Mouse (Mus musculus) bone marrow, adult 2 months (tissue): ENCODE data around the gene Pgf. TPM values are rescaled to one million over a fixed set of nuclear protein-coding genes. Genes with fewer than 3 reads are reported as not detected.

Experiments used
- H3K27ac ChIP-seq: fragments of 200-500 bp; 2 replicates; pipeline ENCODE4 v1.5.1; 2012; ENCODE audit warnings: low read depth, mild to moderate bottlenecking, control low read depth, inconsistent platforms, low read length; ENCODE audit not compliant: control insufficient read depth, poor library complexity, insufficient read depth
- H3K4me1 ChIP-seq: fragments of 200-500 bp; 2 replicates; pipeline ENCODE4 v1.6.1; 2011; ENCODE audit warnings: low read length; ENCODE audit not compliant: control insufficient read depth, insufficient read depth
- H3K4me3 ChIP-seq: fragments of 200-500 bp; replicated peaks from 2 replicates; pipeline ENCODE3; 2011; ENCODE audit warnings: mild to moderate bottlenecking, low read depth, low read length, control low read depth; ENCODE audit not compliant: control insufficient read depth
- CTCF ChIP-seq: fragments of 200-500 bp; IDR thresholded peaks from 2 replicates; pipeline ENCODE4 v1.5.1; 2011; ENCODE audit warnings: low read length, control low read depth; ENCODE audit not compliant: control insufficient read depth, insufficient read depth
- POLR2A ChIP-seq: fragments of 200-500 bp; IDR thresholded peaks from 2 replicates; pipeline ENCODE4 v1.6.1; 2011; ENCODE audit warnings: low read depth, mild to moderate bottlenecking, control low read depth, low read length, borderline replicate concordance; ENCODE audit not compliant: control insufficient read depth
- WGBS: fragments of 180-500 bp; shearing (Covaris S2); methylation state at CpG from one replicate; pipeline ENCODE4 v1.1.7; 2018; 5-methylcytosine and 5-hydroxymethylcytosine counted together
- polyA plus RNA-seq: library from polyadenylated mRNA; stranded (reverse); fragments of >200 nt; gene quantifications from 2 replicates; pipeline ENCODE4 v1.2.4, GENCODE M21; 2011; ENCODE audit warnings: low replicate concordance; ENCODE audit not compliant: missing spikeins, insufficient read depth, insufficient read length

Gene Pgf
- polyA plus RNA-seq, 1 experiment = not detected

DNA sequence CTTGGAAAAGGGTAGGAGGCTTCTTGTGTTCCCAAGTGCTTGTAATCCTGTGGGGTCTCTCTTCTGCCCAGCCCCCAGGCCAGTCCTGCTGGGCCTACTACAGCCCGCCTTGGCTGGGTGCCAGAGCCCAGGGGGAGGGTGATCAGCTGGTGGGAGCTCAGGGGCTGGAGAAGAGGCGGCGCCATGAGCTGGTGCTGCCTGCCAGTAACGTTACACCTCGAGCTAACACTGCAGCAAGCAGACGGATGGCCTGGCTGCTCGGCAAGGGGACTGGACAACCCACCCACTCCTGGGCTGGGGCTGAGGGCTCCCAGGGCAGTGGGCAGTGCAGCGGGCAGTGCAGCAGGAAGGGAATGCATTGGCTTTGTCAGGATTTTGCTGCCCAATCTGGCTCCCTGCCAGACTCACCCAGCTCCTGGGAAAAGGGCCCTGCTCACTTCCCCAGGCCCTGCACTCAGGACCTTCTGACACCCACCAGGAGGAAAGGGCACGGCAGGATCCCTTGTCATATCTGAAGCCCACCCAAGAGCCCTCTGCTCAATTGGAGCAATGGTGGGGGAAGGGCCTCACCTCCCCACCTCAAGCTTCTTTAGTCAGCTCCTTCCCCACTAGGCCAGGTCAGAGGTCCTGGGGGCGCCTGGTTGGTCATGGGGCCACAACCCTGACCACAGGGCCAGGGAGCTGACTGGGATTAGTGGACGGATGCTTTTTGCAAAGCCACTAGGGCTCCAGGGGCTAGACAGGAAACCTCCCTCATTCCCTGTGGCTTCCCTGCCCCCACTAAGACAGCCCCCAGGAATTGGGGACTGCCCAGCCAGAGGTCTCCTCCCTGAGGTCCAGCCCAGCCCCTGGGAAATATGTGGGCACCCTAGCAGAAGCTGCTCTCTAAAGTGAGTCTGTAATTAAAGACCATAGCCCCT, 1.4 kb downstream of the Pgf start:
- H3K4me3 ChIP-seq = no peak overlapping the region
- H3K27ac ChIP-seq = no peak overlapping the region
- 74% methylated on average over 11 of the region's 11 CpGs for WGBS
- no peak for TF ChIP-seq POLR2A
- no peak for TF ChIP-seq CTCF
- peaks cover 2% of the 10 kb centered on the region; the same call in 1 of the 2 replicates for H3K4me1 ChIP-seq

DNA sequence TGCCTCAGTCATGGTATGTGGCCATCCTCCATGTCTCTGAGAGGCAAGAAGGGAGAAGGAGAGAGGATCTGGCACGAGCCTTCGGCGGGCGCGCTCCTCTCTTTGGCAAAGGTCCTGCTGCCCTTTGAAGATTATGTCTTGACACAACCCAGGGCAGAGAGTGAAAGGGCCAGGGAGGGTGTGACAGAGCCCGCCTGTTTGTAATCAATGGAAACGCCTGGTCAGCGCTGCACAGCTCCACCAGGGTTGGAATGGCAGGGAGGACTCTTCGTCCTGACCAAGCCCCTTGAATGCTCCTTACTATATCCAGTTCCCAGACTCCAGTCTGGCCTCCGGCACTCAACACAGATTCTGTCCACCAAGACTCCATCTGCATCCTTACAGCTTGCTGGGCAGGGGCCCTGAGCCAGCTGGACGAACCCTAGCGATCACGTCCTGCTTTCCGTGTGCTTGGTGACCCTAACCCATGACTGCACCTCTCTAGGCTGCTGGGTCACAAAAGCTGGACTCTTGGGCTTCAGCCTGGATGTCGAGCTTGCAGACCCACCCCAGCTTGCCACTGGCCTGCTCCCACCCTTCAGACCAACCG, 2.4 kb downstream of the Pgf start:
- Histone ChIP-seq H3K4me1 (peaks cover 2% of the 10 kb centered on the region; the same call in 1 of the 2 replicates), H3K4me3 (no peak overlapping the region), H3K27ac (no peak overlapping the region)
- 84% methylated on average over 16 of the region's 16 CpGs for WGBS
- TF ChIP-seq POLR2A = no peak
- no peak for TF ChIP-seq CTCF

DNA sequence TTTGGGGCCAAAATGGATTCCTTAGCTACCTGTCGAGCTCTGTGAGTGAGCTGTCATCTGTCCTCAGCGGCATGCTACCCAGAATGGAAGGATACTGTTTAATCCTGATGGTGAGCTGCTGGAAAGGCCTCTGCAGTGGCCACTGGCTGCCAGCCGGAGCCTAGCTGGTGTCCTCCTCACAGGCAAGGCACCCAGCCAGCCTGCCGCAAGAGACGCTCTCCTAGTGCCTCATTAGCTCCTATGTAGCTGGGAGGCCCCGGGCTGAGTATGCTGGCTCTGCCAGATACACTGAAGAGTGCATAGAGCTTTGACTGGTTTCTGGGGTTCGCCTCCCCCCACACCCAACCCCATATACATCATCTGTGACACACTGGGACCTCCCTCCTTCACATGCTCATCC, 3.6 kb downstream of the Pgf start:
- Histone ChIP-seq H3K4me3 (no peak overlapping the region), H3K4me1 (peaks cover 2% of the 10 kb centered on the region; the same call in 1 of the 2 replicates), H3K27ac (no peak overlapping the region)
- 84% methylated on average over 7 of the region's 7 CpGs for WGBS
- TF ChIP-seq CTCF (no peak), POLR2A (no peak)

DNA sequence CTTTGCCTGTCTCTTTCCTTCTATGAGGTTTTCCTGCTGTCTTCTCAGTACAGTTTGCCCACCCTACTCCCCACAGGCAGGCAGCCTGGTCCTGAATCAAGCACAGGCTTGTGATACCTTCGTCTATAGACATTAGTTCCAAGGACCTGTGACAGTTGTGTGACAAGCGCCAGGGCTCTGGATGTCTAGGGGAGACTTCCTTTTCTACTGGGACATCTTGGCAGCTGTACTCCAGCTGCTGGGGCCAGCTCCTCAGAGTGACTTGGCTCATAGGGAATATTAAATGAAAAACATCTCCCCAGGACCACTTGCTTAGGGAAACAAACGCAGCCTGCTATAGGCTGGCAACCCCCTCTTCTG, 6.7 kb downstream of the Pgf start:
- WGBS = 70% methylated on average over 3 of the region's 3 CpGs
- Histone ChIP-seq H3K27ac (no peak overlapping the region), H3K4me1 (no peaks in the 10 kb centered on the region), H3K4me3 (no peak overlapping the region)
- no peak for TF ChIP-seq POLR2A
- no peak for TF ChIP-seq CTCF

DNA sequence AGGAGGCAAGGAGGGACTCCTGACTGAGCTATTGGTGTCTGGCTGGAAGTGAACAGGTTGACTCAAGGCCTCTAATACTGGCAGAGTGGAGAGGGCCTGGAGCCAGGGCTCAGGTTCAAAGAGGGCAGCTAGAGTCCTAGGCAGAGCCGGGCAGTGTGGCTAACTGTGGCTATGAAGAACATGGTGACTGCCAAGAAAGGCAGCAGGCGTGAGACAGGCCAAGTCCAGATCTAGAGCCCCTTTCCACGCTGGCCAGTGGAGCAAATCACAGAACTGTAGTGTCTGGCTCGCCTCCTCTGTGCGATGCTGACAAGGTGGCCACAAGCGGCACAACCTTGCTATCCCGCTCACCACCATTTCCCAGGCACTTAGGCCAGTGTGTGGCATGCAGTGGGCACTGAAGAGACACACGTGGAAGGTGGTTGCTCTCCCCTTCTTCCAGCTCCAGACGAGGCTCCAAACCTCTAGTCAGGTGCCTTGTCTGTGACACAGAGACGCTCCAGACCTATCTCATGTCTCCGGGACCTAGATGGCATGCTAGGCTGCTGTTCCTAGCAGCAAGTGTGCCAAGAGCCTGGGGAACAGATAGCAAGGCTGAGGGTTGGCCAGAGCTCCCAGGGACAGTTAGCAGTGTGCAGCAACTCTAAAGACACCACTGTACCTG, 7.2 kb downstream of the Pgf start:
- TF ChIP-seq CTCF (no peak), POLR2A (no peak)
- H3K4me3 ChIP-seq = no peak overlapping the region
- H3K4me1 ChIP-seq = no peaks in the 10 kb centered on the region
- no peak overlapping the region for H3K27ac ChIP-seq
- 86% methylated on average over 11 of the region's 11 CpGs for WGBS

DNA sequence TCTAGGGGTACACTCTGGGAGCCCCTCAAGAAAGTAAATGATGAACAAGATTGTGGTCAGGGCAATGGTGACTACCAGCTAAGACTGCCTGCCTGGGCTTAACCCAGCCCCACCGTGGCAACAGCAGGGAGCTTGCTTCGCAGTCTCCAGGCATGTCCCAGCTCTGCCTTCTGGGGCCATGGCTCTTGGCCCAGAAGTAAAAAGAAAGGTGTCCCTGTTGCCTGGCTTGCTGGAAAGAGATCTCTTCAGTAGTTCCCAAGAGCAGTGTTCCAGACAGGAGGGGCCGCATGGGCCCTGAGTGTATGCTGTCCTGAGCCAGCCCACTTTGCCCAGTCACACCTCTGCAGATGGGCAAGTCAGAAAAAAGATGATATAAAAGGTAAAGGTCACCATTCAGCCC, 7.7 kb downstream of the Pgf start:
- Histone ChIP-seq H3K4me1 (no peaks in the 10 kb centered on the region), H3K4me3 (no peak overlapping the region), H3K27ac (no peak overlapping the region)
- 84% methylated on average over 3 of the region's 3 CpGs for WGBS
- TF ChIP-seq CTCF (no peak), POLR2A (no peak)

DNA sequence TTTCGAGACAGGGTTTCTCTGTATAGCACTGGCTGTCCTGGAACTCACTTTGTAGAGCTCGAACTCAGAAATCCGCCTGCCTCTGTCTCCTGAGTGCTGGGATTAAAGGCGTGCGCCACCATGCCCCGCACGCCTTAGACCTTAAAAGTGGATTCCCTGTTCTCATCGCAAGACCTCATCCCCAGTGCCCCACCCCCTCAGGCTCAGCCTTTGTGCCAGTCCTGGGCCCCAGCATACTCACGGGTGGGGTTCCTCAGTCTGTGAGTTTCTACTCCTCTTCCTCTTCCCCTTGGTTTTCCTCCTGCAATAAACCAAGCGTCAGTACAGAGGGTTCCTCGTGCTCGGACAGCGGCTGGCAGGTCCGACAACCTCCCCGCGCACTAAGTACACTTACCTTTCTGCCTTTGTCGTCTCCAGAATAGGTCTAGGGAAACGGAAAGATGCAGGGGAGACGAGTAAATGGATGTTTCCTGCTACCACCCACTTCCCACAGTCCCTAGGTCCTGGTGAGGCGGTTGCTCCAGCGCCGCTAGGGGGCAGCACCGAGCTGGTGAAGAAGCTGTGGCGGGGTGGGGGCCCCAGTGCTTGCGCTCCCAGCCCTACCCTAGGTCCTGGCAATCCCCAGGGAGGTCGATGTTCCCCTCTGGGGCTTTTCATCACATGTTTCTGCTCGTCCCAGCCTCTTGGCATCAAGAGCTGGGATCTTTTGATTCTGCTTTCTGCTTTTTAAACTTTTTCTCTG, 8.3 kb downstream of the Pgf start:
- TF ChIP-seq POLR2A (no peak), CTCF (peak; percentile 79)
- 20% methylated on average over 27 of the region's 27 CpGs for WGBS
- H3K4me3 ChIP-seq = peak overlapping the region; percentile 45

More for the DNA sequence above, 8.3 kb downstream of the Pgf start:
- Histone ChIP-seq H3K27ac (no peak overlapping the region), H3K4me1 (no peaks in the 10 kb centered on the region)
